In genomic region chr7:141418970-141419369, GRCm38 (mm10) we compare ENCODE assay signal across 13 mouse cellular contexts. TPM values are rescaled to one million over a fixed set of nuclear protein-coding genes. Genes with fewer than 3 reads are reported as not detected.
DNase-seq lines count a peak whose midpoint lies in the region; ATAC-seq lines count a peak whose summit lies in the region.
"Had no signal": no experiment of that assay in that cellular context is flagged by ENCODE, and none has a peak within 500 bp of the region (broad histone marks: within the 10 kb centered on the region; RNA-seq: fewer than 3 reads in every experiment).

No protein-coding gene starts in this region.

- ATAC-seq in kidney, embryonic 15.5 days (replicated peaks; ENCODE audit: low FRiP score), result no peak
- peak; percentile 30; the same call in 1 of the 2 replicates for ATAC-seq in common myeloid progenitor, adult 5-6 weeks (replicated peaks; ENCODE audit: low read depth, poor library complexity, severe bottlenecking)
- ATAC-seq in megakaryocyte, adult 5-6 weeks (ENCODE audit: poor library complexity, severe bottlenecking), result 0 out of 2 replicates have a peak, but pooled peaks have one; percentile 36
- ATAC-seq: inflammation-experienced regulatory T-cells, adult 6 months had no signal

- WGBS in kidney, embryonic 15.5 days, result 42% methylated on average over 7 of the region's 7 CpGs

- H3K4me2 ChIP-seq in kidney, embryonic 15.5 days, result no peak overlapping the region
- H3K4me2 ChIP-seq: limb, embryonic 12.5 days had no signal

- H3K27me3 ChIP-seq in kidney, embryonic 15.5 days, result no peaks in the 10 kb centered on the region

- peaks cover 10% of the 10 kb centered on the region for H3K4me1 ChIP-seq in kidney, embryonic 15.5 days

- no peaks in the 10 kb centered on the region for H3K36me3 ChIP-seq in kidney, embryonic 15.5 days
- H3K36me3 ChIP-seq: G1E; limb, embryonic 12.5 days had no signal

- no peak overlapping the region for H3K27ac ChIP-seq in kidney, embryonic 15.5 days
- H3K27ac ChIP-seq: gastrocnemius, adult 2 months; limb, embryonic 12.5 days; macrophage had no signal

- no peak overlapping the region for H3K4me3 ChIP-seq in kidney, embryonic 15.5 days (replicated peaks)
- H3K4me3 ChIP-seq: gastrocnemius, adult 2 months; limb, embryonic 12.5 days had no signal

- H3K9ac ChIP-seq in kidney, embryonic 15.5 days, result no peak overlapping the region
- H3K9ac ChIP-seq: limb, embryonic 12.5 days had no signal

- no peaks in the 10 kb centered on the region for H3K9me3 ChIP-seq in kidney, embryonic 15.5 days (replicated peaks)
- H3K9me3 ChIP-seq: G1E; limb, embryonic 12.5 days had no signal

- DNase-seq in kidney, adult 18-20 months, result peak; percentile 45
- peak; percentile 64 to 65 for DNase-seq in right cerebral cortex, adult 2 months (ENCODE audit: low spot score in 2 of 2)
- no peak for DNase-seq in right cerebral cortex, postnatal 25 days
- no peak for DNase-seq in frontal cortex, postnatal 14 days (ENCODE audit: low spot score in 2 of 2)
- DNase-seq: gastrocnemius, adult 2 months; thymus, adult 18-20 months had no signal

RNA-seq across cellular contexts. Expression of gene Gatd1, which starts 5.0 kb away (rescaled TPM):
- polyA plus RNA-seq in kidney, embryonic 15.5 days (2015; fragmentation: Nextera tagmentation; extraction: Ambion mirVana), result 61.5 and 61.8 TPM in 2 replicates
- total RNA-seq in common myeloid progenitor, adult 5-6 weeks (2017), result 11.4 and 12.7 TPM in 2 replicates
- total RNA-seq in megakaryocyte, adult 5-6 weeks (2015), result 22.8 and 26.4 TPM in 2 replicates
- total RNA-seq in megakaryocyte, adult 5-6 weeks (2017), result 12.9 and 13.1 TPM in 2 replicates

RNA-seq across cellular contexts. Expression of gene Cend1, which starts 10.3 kb away (rescaled TPM):
- polyA plus RNA-seq in kidney, embryonic 15.5 days (2015; fragmentation: Nextera tagmentation; extraction: Ambion mirVana), result 2.6 and 3.4 TPM in 2 replicates
- total RNA-seq in common myeloid progenitor, adult 5-6 weeks (2017), result not detected in 2 replicates
- 0.18 TPM in 1 of 2 replicates, not detected in the other for total RNA-seq in megakaryocyte, adult 5-6 weeks (2015)
- not detected in 2 replicates for total RNA-seq in megakaryocyte, adult 5-6 weeks (2017)
- total RNA-seq: G1E had no signal
- polyA plus RNA-seq: G1E, macrophage had no signal

RNA-seq across cellular contexts. Expression of gene Slc25a22, which starts 18.7 kb away (rescaled TPM):
- polyA plus RNA-seq in kidney, embryonic 15.5 days (2015; fragmentation: Nextera tagmentation; extraction: Ambion mirVana), result 27.6 and 34.0 TPM in 2 replicates
- 4.9 and 11.1 TPM in 2 replicates for total RNA-seq in common myeloid progenitor, adult 5-6 weeks (2017)
- 14.6 and 15.0 TPM in 2 replicates for total RNA-seq in megakaryocyte, adult 5-6 weeks (2015)
- 3.2 and 6.4 TPM in 2 replicates for total RNA-seq in megakaryocyte, adult 5-6 weeks (2017)

RNA-seq across cellular contexts. Expression of gene Pidd1, which starts 24.9 kb away (rescaled TPM):
- polyA plus RNA-seq in kidney, embryonic 15.5 days (2015; fragmentation: Nextera tagmentation; extraction: Ambion mirVana), result 10.5 and 12.6 TPM in 2 replicates
- 8.3 and 14.3 TPM in 2 replicates for total RNA-seq in common myeloid progenitor, adult 5-6 weeks (2017)
- 7.1 and 8.1 TPM in 2 replicates for total RNA-seq in megakaryocyte, adult 5-6 weeks (2015)
- 6.1 and 10.5 TPM in 2 replicates for total RNA-seq in megakaryocyte, adult 5-6 weeks (2017)

RNA-seq across cellular contexts. Expression of gene Taldo1, which starts 27.0 kb away (rescaled TPM):
- 340 and 353 TPM in 2 replicates for polyA plus RNA-seq in kidney, embryonic 15.5 days (2015; fragmentation: Nextera tagmentation; extraction: Ambion mirVana)
- 295 and 302 TPM in 2 replicates for total RNA-seq in common myeloid progenitor, adult 5-6 weeks (2017)
- total RNA-seq in megakaryocyte, adult 5-6 weeks (2015), result 197 and 213 TPM in 2 replicates
- total RNA-seq in megakaryocyte, adult 5-6 weeks (2017), result 795 and 884 TPM in 2 replicates

Comparison
In these comparisons a context has a peak if more than half of its experiments do, and no peak if none do; other contexts are left out.
1. DNase-seq: peak in kidney, adult 18-20 months (single experiment) and right cerebral cortex, adult 2 months (2 of 2); none in right cerebral cortex, postnatal 25 days (single experiment) and frontal cortex, postnatal 14 days (0 of 2).